Mouse (Mus musculus) kidney, postnatal 4 days (tissue): ENCODE results near the gene Wfs1.

Experiments
- DNase-seq, 2 experiments: peaks; one replicate each; pipeline ENCODE4 v3.0.0; 2021; ENCODE audit warnings: mixed read lengths in 2 of 2

Wfs1 gene

GRCm38 (mm10) chr5:36928701-36929100 lies 60.3 kb downstream of the Wfs1 start:
- DNase-seq = peak; percentile 47

GRCm38 (mm10) chr5:36923826-36924700 lies 64.9 kb downstream of the Wfs1 start:
- DNase-seq = no peak

GRCm38 (mm10) chr5:36922811-36923210 lies 66.2 kb downstream of the Wfs1 start:
- DNase-seq = no peak

DNA sequence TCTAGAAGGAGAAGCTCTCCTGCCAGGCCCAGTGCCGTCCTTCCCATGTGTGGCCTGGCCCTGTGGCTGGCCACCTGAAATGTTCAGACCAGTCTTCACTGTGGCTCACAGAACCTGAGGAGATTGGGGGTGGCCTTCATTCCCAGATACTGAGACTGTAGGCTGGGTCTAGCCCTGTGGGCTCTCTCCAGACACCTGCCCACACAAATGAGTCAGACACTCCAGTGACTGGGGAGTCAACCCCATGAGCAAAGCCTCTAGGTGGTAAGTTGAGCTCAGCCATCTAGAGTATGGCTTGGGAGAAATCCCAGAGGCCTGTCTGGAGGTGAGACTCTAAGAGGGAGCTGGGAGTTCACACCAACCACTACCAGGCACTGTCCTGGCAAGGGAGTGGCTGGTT lies 67.1 kb downstream of the Wfs1 start:
- DNase-seq = no peak

DNA sequence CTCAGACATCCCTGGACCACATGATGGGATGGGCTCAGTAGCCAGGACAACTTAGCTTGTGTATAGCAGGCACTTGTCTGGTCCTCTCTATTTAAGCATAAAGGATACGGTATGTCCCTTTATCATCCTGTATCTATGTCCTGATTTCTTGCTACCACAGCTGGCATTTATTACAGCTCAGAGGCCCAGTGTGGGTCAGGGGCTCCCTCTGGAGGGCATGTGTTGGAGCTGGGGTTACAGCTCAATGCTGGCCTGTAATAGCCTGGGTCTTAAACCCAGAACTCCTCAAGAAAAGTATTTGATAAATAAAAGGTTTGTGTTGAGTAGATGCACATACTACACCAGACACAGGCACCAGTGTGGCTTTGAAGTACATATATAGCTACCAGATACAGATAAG lies 68.9 kb downstream of the Wfs1 start:
- DNase-seq = peak; percentile 59 to 64

DNA sequence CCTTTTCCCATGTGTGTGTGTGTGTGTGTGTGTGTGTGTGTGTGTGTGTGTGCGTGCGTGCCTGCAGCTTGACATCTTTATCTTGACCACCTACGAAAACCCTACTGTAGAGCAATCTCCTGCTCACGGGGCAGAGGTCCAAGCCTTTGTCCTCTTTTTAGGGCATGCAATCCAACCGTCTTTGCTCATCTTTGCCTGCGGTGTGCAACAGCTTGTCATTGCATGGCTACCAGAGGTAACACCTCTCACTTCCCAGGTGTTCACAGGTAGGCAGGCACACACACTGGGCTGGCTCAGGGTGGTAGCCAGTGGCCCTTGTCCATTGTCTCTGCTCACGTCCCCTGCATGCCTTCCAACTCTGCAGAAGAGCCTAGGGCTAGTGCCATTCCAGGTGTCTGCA lies 71.0 kb downstream of the Wfs1 start:
- DNase-seq = no peak

GRCm38 (mm10) chr5:36917245-36917644 lies 71.8 kb downstream of the Wfs1 start:
- no peak for DNase-seq

GRCm38 (mm10) chr5:36916581-36916980 lies 72.4 kb downstream of the Wfs1 start:
- no peak for DNase-seq
